Mouse (Mus musculus): ENCODE results near the gene Tchhl1.
"Not testable (repeated sequence)": the region's sequence is repeated elsewhere in the genome, so short reads cannot be mapped to it uniquely, and the experiment has no call there.

Gene Tchhl1

DNA sequence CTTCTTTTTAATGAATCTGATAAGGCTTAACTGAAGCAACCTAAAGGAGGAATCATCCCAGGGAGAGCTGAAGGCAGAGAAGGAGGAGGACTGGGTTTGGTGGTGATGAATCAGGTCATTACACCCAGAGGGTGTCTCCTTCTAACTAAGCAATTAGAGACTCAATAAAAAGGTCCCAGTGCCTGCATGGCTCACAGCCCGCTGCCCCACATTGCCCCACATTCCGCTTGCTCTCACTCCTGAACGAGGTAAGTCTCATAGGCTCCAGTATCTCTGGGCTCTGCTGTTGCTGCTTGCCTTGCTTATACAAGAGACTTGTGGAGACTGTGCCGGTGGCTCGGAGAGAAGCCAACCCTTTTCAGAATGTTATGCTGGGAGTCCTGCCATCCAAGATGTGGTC is at the start of gene Tchhl1:
TSS of gene Tchhl1 (plus strand) at position 194 of the 400 bp plus-strand sequence.
- no peak for DNase-seq (ENCODE audit: low spot score)

DNA sequence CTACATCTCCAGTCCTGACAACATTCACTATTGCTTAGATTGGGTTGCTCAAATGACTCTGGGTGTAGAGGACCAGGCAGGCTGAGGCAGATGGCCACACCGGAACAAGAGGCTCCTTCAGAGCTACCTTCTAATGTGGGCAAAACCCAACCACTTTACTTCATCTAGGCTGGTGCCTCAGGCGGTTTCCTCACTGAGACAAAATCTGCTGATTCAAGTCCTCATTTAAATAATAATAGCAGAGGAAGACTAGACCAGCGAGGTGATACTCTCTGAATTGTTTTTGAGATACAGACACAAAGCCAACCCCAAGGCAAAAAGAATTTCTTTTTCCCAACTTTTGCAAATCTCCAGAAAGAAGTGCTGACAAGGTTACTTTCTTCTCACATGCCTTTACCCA is 36.9 kb upstream of the Tchhl1 start:
- DNase-seq (ENCODE audit: low spot score): no peak

DNA sequence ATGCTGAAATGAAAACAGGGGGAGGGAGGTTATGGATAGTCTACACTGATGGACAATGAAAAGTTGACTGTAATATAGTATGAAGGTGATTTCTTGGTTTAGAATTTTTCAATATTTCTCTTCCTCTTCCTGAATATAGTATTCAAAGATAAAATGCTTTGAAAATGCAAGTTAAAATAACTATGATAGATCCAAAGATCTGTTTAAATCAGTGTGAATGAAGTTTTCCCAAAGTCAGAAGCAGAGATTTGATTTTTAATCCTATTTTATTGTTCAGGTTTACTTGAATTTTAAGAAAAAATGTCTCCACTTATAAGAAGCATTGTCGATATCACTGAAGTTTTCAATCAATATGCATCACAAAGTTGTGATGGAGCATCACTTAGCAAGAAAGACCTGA is 26.5 kb upstream of the Tchhl1 start, which contains the start of gene Tchh:
TSS of gene Tchh (plus strand) at position 301 of the 400 bp plus-strand sequence.
- no peak for DNase-seq (ENCODE audit: low spot score)

DNA sequence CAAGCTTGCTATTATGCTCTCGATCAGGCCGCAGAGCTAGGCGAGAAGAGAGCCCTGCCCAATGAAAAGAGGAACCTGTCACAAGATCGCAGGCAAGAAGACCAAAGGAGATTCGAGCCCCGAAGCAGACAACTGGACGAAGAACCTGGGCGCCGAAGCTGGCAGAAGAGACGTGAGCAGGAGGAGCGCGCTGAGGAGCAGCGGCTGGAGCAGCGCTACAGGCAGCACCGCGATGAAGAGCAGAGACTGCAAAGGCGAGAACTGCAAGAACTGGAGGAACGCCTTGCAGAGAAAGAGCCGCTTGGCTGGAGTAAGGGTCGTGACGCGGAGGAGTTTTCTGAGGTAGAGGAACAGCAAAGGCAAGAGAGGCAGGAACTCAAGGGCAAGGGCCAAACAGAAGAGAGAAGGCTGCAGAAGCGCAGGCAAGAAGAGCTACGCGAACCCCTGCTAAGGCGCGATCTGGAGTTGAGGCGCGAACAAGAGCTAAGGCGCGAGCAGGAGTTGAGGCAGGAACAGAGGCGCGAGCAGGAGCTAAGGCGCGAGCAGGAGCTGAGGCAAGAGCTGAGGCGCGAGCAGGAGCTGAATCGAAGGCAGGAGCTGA is 25.0 kb upstream of the Tchhl1 start:
- peak; percentile 11 for DNase-seq (ENCODE audit: low spot score)

DNA sequence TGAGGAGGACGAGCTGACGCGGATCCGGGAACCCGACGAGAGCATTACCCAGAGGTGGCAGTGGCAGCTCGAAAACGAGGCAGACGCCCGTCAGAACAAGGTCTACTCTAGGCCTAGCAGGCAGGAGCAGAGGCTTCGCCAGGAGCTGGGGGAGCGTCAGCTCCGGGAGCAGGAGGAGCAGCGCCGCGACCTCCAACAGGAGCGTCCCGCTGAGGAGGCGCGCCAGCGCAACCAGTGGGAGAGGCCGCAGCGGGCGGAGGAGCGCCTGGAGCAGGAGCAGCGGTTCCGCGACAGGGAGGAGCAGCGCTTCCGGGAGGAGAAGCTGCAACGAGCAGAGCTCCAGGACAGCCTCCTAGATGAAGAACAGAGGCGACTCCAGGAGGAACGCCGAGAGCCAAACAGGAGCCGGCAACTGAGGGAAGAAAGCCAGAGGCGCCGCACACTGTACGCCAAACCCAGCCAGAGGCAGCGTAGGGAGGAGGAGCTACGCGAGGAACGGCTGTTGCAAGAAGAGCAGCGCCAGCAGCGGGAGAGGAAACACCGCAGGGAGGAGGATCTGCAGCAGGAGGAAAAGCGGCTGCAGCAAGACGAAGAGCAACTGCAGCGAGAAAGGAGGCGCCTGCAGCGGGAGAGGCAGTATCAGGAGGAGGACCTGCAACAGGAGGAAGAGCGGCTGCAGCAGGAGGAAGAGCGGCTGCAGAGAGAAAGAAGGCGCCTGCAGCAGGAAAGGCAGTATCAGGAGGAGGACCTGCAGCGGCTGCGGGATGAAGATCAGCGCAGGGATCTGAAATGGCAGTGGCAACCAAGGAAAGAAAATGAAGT is 24.0 kb upstream of the Tchhl1 start:
- peak; percentile 60 for DNase-seq (ENCODE audit: low spot score)

DNA sequence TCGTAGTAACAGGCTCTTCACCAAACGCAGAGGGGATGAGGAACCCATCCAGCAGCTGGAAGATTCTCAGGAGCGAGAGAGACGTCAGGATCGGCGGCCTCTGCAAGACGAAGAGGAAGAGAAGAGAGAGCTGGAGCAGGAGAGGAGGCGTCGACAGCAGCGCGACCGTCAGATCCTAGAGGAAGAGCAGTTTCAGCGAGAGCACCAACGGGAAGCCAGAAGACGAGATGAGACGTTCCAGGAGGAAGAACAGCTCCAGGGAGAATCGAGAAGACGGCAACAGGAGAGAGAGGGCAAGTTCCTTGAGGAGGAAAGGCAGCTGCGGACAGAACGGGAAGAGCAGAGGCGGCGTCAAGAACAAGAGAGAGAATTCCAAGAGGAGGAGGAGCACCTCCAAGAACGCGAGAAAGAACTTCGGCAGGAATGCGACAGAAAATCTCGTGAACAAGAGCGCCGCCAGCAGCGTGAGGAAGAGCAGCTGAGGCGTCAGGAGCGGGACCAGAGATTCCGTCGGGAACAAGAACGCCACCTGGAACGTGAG is 23.3 kb upstream of the Tchhl1 start:
- peak; percentile 5 for DNase-seq (ENCODE audit: low spot score)

DNA sequence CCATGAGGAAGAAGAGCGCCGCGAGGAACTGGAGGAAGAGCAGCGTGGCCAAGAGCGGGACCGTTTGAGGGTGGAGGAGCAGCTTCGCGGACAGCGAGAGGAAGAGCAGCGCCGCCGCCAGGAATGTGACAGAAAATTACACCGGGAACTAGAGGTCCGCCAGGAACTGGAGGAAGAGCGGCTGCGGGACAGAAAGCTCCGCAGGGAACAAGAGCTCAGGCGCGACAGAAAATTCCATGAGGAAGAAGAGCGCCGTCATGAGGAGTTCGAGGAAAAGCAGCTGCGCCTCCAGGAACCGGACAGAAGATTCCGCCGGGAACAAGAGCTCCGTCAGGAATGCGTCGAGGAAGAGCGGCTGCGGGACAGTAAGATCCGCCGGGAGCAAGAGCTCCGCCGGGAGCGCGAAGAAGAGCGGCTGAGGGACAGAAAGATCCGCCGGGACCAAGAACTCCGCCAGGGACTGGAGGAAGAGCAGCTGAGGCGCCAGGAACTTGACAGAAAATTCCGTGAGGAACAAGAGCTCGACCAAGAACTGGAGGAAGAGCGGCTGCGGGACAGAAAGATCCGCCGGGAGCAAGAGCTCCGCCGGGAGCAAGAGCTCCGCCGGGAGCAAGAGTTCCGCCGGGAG is 22.3 kb upstream of the Tchhl1 start:
- DNase-seq (ENCODE audit: low spot score): peak; percentile 6

DNA sequence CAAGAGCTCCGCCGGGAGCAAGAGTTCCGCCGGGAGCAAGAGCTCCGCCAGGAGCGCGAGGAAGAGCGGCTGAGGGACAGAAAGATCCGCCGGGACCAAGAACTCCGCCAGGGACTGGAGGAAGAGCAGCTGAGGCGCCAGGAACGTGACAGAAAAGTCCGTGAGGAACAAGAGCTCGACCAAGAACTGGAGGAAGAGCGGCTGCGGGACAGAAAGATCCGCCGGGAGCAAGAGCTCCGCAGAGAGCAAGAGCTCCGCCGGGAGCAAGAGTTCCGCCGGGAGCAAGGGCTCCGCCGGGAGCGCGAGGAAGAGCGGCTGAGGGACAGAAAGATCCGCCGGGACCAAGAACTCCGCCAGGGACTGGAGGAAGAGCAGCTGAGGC is 21.8 kb upstream of the Tchhl1 start:
- DNase-seq (ENCODE audit: low spot score): not testable (repeated sequence)

DNA sequence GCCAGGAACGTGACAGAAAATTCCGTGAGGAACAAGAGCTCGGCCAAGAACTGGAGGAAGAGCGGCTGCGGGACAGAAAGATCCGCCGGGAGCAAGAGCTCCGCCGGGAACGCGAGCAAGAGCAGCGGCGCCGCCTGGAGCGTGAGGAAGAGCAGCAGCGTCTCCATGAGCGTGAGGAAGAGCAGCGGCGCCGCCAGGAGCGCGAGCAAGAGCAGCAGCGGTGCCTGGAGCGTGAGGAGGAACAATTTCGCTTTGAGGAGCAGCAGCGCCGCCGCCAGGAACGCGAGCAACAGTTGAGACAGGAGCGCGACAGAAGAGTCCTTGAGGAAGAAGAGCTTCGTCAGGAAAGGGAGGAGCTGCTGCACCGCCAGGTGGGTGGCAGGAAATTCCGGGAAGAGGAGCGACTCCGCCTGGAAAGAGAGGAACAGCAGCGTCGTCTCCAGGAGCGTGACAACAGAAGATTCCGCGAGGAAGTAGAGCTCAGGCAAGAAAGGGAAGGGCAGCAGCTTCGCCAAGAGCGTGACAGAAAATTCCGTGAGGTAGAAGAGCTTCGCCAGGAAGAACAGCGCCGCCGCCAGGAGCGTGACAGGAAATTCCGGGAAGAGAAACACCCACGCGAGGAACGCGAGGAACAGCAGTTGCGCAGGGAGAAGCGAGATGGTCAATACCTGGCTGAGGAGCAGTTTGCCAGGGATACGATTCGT is 21.3 kb upstream of the Tchhl1 start:
- DNase-seq (ENCODE audit: low spot score): peak; percentile 51

DNA sequence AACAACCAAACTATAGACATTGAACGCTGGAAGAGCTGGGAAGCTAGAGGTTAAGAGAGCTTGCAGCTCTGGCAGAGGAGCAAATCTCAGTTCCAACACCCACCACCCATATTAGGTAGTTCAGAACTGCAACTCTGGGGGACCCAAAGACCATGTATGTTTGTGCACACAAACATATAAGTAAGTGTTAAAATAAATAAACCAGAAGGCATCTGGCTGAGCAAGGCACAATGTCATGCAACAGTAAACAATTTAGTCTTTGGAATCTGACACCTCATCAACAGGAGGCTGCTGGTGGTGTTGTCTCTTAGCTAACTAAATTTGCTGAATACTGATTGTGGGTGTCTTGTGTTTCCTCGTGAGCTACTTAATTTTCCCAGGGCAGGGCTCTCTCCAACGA is 2.0 kb upstream of the Tchhl1 start:
- no peak for DNase-seq (ENCODE audit: low spot score)

DNA sequence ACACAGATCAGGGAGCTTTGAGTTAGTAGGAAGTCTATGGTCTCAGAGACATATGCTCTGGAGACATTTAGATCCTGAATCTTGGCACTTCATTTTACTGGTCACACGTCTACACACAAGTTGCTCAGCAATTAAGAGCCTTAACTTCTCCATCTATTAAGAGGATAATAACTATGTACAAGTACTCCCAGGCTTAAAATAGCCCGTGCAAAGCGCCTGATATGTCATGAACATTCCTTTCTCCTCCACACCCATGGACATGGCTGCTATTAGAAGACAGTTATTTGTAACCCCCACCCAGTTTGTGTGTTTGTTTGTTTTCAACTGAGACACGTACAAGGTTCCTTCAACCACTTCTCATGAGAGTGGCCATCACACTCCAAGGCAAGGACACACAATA is 1.4 kb upstream of the Tchhl1 start:
- DNase-seq (ENCODE audit: low spot score): no peak

DNA sequence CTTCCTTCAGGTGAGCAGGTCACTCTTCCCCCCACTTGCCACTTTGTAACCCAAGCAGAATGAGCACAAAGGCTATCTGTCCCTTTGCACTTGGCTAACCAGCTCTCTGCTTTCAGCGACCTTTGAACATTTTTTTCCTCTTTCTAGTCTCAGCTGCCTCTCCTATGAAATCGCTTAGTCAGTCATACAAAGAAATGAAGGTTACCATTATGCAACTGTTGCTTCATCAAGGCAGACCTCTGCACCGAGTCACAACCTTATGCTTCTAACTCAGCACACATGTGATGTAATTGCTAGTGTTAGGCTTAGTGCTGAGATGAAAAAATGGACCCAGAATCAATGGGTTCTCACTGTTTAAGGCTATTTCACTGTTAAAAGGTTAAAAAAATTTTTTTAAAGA is 1.1 kb downstream of the Tchhl1 start:
- no peak for DNase-seq (ENCODE audit: low spot score)

DNA sequence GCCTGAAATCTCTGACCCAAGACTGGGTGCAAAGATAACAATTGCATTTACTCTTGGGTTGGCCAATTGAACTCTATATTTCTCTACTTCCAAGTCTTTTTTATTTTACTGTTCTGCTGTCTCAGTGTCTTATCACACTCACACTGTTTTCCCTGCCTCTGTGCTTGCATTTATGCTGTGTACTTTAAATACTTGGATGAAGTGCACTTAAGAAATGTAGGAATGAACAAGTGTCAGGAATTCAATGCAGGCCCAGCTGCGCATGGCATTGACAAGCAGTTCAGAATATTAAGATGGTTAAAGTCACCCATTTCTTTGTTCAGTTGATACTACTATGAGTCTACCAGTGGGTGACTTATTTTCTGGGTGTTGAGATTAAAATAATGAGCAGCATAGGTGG is 11.5 kb downstream of the Tchhl1 start:
- DNase-seq (ENCODE audit: low spot score): no peak

DNA sequence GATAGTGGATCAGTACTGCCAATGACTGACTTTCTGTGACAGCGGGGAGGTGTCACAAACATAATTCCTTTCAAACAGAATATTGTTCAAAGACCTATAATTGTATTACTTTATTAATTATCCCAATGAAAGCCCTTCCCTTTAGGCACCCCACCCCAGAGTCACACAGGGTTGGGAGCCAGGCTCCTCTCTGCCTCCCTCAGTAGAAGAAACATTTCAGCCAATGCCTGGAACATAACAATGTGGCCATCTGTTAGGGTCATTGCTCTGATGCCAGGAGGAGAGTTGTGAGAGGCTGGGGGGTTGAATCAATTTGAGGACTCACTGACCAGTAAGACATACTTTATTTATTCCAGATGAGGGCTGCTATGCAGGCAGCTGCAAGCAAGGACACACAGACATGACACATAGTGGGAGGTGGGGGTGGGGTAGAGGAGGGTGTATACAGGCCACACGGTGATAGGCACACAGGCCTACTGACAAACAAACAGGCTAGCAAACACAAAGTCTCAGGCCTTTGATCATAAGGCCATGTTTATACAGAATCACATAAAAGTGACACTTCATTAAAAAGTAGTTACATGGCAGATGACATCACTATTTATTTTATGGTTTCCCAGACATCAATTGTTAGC is 13.5 kb downstream of the Tchhl1 start:
- DNase-seq (ENCODE audit: low spot score): no peak

DNA sequence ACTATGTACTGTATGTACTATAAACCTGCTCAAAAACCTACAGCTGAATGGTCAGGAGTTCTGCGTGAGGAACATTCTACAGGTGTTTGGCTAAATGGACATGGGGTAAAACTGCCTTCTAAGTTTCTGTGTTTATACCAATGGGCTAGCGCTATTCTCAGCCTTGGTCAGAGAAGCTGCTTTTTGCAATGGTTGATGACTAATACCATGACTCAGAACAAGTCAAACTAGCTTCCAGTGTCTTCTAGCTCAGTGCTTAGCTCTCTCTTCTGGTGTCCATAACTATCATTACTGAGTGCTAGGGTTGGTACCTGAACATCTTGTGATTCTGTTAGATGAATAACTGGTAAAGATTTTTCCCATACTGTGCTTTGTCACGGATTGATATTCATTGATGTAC is 17.1 kb downstream of the Tchhl1 start:
- DNase-seq (ENCODE audit: low spot score): no peak

DNA sequence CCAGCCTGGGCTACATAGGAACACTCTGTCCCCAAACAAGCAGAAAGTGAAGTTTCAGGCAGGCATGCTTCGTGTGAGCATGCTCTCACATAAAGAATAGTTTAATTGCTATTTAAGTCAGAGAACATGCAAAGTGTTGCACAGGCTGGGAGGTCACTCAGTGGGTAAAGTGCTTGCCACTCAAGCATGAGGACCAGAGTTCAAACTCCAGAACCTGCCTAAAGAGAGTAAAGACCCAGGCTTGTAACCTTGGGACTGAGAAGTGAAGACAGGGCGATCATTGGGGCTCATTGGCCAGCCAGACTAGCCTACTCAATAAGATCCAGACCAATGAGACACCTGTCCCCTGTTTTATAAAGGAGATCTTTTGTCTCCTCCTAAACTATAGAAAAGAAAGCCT is 20.0 kb downstream of the Tchhl1 start:
- DNase-seq (ENCODE audit: low spot score): no peak

DNA sequence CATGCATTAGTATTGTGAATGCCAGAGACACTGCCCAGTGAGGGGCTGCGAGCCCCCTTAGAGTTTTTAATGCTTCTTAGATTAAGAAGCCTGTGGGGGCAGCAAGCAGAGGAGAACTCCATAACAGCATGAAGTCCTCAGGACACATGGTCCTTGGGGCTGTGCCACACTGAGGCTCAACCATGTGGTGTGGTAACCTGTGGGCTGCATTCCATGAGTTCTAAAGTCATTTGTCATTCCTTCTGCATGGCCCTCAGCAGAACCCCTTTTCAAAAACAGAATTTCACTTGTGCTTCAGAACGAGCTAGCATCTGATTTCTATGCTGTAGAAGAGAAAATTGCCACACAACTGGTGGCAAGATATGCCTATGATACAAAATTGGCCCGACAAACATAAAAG is 23.6 kb downstream of the Tchhl1 start:
- DNase-seq (ENCODE audit: low spot score): no peak

DNA sequence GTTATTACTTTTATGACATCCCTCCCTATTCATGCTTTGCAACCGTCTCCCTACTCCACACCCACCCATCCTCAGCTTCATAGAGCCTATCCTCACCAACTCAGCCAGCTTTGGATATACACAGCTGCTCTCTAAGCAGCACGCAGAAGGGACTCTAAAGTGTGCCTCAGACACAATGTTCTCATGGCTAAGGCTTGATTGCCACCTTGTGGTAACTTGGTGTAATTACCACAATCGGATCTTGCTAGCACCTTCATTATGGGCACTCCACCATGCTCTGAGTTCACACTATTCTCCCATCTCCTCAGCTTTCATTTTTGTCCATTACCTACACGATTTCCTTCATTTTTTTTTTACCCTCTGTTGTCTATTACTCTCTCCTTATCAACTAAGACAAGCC is 25.4 kb downstream of the Tchhl1 start:
- peak; percentile 19 for DNase-seq (ENCODE audit: low spot score)

DNA sequence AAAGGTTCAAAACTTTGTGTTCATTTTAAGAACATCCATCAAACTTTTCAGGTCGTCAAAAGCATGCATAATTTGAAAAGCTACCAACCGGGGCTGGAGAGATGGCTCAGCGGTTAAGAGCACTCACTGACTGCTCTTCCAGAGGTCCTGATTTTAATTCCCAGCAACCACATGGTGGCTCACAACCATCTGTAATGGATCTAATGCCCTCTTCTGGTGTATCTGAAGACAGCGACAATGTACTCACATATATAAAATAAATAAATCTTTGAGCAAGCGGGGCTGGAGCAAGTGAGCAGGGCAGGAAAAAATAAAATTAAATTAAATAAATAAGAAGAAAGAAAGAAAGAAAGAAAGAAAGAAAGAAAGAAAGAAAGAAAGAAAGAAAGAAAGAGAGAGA is 26.2 kb downstream of the Tchhl1 start:
- not testable (repeated sequence) for DNase-seq (ENCODE audit: low spot score)

DNA sequence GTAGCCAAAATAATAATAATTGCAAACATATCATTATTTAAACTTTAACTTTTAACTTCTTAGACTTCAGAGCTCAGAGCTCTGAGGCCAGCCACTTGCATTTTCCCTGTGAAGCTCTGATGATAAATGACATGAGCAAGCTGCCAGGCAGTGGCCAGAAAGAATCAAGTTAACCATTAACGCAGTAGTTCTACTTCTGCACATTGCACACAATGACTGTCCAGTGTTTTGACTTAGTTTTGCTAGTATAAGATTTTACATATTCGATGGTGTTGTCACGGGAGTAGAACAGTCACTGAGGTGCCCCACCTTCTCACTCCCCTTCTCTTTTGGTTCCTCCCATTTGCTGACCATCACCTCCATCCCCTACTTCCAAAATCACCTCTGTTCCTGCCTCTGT is 28.6 kb downstream of the Tchhl1 start:
- no peak for DNase-seq (ENCODE audit: low spot score)

DNA sequence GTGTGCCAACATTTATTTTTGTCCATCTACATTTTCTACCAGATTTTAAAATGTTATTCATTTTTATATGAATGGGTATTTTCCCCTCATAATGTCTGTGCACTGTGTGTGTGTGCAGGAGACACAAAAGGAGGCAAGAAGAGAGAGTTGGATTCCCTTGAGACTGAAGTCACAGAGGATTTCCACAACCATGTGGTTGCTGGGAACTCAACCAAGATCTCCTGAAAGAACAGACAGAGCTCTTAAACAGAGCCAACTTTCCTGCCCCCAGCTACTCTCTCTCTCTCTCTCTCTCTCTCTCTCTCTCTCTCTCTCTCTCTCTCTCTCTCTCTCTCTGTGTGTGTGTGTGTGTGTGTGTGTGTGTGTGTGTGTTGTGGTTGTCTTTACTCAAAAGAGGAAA is 30.6 kb downstream of the Tchhl1 start:
- DNase-seq (ENCODE audit: low spot score): no peak
